Mouse (Mus musculus): ENCODE measurements around the gene Map3k13.
A peak's percentile ranks its signal among the peaks of the same experiment; 100 is the strongest.
"Not testable (repeated sequence)": the region's sequence is repeated elsewhere in the genome, so short reads cannot be mapped to it uniquely, and the experiment has no call there.

Map3k13 gene

DNA sequence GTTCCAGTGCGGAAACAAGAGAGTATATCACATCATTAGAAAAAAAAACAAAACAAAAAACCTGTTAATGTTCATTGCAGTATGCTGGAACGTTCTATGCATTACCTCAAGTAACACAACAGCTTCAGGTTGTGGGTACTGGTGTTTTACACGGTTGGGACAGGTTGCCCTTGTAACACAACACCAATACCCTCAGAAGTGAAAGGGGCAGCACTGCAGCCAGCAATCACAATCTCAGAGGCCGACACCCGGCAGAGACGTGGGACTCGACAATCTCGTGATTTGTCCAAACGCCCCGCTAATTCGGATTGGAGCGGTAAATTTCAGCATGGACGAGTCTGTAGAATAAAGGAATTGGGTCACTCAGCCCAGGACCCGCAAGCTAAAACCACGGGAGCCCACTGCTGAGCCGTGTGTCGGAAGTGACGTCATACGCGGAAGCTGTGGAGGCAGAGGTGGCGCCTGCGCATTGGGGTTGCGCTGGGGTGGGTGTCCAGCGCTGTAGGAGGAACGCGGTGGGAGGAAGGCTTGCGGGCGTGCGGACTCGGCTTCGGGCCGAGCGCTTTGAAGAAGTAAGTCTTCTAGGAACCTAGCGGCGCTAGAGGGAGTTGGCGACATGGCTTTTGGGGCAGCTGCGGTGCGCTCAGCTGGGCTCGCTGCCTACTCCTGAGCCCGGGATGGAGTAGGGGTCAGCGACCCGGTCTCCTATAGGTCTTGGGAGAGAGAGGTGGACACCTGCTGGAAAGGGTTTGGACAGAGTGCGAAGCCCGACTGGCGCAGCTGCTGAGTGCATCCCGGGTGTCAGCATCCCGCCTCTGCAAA lies at the start of gene Map3k13:
TSS of gene Map3k13 (plus strand) at position 472 of the 822 bp plus-strand sequence.
- DNase-seq (ENCODE audit: low spot score), result peak; percentile 94

DNA sequence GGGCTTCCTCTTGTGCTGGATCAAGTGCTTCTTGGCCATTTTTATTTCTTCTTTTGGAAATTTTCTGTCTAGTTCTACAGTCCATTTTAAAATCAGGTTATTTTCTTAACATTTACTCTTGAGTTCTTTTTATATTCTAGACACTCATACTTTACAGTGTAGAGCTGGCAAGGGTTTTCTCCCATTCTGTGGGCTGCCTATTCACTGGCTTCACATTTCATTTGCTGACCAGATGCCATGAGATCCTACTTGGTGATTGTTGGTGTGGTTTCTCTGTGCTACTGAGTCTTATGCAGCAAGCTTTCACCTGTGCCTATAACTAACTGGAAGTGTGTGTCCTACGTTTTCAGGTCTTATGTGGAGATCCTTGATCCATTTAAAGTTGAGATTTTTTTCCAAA lies 35.7 kb upstream of the Map3k13 start:
- DNase-seq (ENCODE audit: low spot score), result no peak

DNA sequence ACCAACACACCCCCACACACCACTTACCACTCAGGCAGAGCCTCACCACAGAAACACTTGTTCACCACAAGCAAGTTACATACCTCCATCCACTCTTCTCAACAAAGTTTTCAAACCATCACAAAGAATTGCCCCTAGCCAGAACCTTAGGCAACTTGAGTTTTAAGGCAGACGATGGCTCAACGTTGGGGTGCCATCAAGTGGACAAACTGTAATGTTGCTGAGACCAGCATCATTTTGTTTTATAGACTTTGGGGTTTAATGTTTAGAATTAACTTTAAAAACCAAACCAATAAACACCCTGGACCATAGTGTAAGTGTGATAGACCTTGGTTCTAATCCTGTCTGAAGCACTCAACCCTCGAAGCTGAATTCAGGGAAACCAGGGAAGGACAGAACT lies 25.9 kb upstream of the Map3k13 start:
- DNase-seq (ENCODE audit: low spot score), result no peak

DNA sequence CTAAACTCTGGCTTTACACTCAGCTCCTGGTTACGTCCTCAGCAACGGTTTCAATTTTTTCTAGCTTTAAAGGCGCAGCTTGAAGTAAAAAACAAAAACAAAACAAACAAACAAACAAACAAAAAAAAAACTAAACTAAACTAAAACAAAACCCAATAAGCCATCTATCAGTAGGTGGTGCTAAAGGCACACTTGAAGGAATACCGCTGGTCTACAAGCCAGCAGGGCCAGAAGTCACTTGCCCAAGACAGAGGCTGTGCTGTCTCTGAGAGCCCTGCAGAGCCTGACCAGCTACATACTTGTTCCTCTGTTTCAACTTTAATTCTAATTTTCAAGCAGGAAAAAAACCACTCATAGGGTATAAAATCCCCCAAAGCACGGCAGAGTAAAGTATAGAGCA lies 24.5 kb upstream of the Map3k13 start:
- DNase-seq (ENCODE audit: low spot score), result no peak

DNA sequence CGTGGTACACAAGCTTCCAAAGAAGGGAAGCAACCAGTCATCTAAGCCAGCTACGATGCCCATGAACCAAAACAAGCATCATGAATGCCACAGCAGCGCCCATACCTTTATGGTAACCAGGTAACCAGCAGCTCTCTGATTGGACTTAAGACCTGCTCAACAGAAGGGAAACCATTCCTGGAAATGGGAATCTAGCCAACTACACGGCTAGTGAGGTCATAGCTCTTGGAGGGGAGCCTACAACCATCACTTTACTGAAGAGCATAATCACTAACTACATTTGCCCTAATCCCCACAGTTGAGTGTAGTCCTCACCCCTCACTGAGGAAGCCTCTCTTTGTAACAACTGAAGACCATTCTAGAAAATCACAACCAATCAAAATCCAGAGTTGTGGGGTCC lies 19.4 kb upstream of the Map3k13 start:
- no peak for DNase-seq (ENCODE audit: low spot score)

DNA sequence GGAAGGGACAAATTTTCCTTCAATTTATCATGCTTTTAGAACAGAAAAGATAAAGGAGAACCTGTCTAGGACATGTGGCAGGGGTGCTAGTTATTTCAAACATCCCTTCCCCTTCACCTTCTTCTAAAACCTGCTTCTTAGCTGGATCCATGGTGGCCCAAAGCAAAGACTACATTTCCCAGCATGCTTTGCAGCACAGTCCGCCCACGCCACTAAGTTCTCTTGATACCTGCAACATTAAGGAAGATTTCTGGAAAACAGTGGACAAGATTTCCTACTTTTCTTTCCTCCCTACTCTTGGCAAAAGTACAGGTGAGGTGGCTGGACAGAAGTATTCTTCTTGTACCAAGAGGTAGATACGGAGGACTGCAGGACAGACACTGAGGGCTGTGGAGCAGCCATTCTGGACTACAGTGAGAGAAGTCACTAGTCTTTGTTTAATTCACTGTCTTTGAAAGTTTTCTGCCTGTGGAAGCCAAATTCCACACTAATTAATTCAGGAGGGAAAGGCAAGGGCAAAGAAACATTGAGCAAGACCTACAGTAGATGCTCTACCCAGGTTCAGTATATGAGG lies 15.8 kb upstream of the Map3k13 start:
- peak; percentile 15 for DNase-seq (ENCODE audit: low spot score)

DNA sequence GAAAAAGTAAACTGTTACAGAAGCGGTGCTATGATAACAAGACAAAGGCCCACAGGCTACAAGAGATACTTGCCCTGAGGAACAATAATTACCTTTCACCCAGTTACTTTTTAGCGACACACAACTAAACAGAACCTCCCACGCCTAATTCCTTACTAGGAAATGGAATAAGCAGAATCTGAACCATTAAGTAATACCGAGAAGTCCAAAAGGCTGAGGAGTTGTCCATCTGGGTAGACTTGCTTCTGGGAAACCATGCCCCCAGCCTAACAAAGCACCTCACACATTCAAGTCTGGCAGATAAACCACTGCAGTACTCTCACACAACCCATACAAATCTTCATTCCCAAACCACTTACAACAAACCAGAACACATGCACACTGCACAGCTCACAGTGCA lies 15.0 kb upstream of the Map3k13 start:
- DNase-seq (ENCODE audit: low spot score), result no peak

DNA sequence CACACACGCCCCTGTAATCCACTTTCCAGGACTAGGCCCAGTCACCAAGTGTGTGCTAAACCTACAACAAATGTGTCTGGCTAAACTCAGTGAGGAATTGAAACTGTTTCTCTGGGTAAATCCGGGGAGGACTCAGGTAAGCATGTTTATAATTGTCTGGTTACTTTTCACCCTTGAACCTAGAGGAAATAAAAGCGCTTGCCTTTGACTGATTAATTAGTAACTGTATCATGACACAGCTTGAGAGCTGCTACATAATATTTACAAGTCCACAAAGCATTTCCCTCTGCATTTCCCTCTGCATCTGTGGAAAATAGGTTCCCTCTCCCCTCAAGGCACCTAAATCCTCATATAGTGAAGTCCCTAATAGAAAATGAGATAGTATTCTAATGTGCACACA lies 12.9 kb upstream of the Map3k13 start:
- DNase-seq (ENCODE audit: low spot score), result no peak

DNA sequence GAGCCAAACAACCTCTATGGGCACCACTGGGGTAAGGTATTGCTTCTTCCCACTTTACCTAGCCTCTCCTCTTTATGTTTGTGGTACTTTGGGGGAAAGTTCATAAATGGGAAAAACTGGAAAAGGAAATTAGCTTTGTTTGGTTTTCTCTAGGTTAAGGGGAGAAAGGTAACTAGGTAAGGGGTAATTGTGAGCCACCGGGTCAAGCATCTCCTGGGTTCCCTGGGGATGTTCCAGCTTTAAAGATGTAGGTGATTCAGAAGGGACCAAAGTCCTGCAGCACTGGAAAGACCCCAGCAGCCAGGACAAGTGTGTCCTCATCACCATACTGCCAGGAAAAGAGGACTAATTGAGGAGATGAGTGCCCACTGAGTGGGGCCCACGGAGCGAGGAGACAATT lies 12.3 kb upstream of the Map3k13 start:
- no peak for DNase-seq (ENCODE audit: low spot score)

DNA sequence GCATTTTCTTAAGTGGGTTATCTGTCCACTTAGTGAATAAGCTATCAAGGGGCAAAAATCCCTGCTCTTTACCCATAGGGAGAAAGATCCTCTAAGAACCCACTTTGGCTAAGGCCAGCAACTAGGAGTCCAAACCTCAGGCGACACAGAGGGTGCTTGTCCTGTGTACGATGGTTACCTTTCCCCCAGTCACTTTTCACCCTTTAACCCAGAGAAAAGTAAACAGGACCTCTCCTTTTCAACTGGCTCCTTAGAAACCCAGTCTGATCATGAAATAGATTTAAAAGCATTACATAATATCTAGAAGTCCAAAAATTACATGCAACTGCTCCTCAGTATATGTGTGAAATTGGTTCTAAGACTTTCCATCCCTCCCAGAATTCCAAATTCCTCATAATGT lies 11.3 kb upstream of the Map3k13 start:
- DNase-seq (ENCODE audit: low spot score), result no peak

DNA sequence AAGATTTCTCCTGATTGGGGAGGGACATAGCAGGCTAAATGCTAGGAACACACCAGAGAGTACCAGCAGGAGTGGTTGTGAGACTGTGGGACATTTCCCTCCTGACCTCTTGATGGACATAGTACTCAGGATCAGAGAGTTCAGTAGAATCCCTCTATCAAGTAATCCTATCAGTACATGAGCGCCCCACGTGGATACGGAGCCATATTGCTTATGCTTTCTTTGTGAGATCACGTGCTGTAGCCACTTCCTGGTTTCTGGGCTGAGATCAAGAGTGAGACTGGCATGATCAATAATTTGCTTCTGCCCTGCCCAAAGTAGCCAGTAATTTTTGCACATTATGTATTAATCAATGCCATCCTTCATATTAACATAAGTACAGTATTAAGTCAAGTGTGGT lies 9.1 kb upstream of the Map3k13 start:
- no peak for DNase-seq (ENCODE audit: low spot score)

DNA sequence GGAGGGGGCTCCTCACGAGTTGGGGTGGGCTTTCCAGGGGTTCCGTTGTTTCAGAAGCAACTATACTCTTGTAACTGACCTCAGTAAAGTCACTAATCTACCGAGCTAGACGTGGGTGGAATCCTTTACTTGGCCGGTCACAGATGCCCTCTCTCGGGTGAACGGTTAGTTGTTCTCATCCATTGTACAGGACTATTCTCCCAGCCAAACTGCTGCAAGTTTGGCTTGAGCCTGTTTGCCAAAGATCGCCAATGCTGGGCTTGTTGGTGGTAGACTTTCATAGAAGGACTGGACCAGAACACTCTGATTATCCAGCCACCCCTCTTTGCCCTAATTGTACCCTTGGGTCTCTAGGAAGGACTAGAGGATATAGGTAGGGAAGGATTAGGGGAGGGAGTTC lies 7.8 kb upstream of the Map3k13 start:
- DNase-seq (ENCODE audit: low spot score), result no peak

DNA sequence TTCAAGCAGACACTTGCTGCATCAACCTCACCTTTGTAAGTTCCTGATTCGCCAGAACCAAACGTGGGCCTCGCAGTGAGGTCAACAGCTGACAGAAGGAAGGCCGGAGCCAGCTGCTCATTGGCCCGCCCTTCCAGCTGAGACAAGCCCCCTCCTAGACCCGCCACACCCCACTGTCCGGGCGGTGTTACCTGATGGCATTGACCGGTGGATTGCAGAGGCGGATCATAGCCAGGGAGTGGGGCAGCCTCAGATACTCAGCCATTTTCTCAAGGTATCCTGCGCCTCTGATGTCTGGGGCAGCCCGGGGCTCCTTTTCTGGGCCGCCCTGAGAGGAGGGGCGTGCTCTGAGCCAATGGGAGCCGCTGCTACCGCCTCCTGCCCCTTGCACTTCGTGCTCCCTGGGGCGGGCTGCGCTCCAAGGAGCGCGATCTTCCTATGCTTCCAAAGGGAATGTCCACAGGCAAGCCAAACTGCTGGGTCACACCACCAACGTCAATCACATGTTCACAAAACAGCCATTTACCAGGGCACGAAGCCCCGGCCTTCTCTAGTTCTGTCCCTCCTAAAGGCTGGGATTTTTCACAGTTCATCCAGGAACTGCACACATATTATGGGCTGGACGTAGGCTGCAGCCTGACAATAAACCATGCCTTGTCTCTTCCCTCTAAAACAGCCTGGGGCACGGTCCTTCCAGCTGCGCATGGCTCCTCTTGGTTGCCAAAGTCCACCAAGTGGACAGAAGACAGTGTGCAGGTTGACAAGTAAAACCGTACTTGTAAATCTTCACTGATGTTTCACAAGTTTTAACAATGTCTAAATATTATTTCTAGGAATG lies 6.4 kb upstream of the Map3k13 start, which contains the start of gene Ehhadh:
TSS of gene Ehhadh (minus strand) at position 292 of the 838 bp plus-strand sequence.
- peak; percentile 75 for DNase-seq (ENCODE audit: low spot score)

DNA sequence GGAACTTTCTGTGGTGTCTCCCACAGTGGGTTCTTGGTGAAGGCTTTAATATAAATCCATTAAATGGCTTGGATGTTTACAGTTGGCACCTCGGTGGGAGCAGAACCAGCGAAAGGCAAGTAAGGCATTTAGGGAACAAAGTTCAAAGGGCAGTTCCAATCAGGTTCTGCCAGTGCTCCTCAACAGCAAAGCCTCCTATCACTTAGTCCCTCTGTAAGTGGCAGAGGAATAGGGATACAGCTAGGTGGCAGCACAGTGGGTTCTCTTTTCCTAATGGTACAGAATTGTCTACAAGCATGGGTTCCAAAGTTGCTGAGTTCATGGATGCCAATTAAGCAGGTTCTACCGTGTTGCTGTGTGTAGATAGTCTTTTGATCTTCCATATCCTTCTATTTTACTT lies 5.6 kb upstream of the Map3k13 start:
- no peak for DNase-seq (ENCODE audit: low spot score)

DNA sequence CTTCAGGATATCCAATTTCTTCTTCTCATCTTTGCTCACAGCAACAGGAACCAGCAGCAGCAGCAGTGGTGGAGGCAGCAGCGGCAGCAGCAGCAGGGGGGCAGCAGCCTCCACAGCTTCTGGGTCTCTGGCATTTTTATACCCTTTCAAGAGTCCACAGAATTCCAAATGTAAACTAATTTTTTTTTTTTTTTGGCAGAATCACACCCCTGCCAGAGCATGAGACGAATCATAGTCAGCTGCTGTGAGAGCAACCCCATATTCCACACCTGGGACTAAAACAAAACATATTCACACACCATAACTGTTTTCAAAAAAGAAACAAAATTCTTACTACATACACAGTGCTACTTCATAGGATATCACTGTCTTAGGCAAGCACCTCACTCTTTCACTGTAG lies 5.0 kb upstream of the Map3k13 start:
- no peak for DNase-seq (ENCODE audit: low spot score)

DNA sequence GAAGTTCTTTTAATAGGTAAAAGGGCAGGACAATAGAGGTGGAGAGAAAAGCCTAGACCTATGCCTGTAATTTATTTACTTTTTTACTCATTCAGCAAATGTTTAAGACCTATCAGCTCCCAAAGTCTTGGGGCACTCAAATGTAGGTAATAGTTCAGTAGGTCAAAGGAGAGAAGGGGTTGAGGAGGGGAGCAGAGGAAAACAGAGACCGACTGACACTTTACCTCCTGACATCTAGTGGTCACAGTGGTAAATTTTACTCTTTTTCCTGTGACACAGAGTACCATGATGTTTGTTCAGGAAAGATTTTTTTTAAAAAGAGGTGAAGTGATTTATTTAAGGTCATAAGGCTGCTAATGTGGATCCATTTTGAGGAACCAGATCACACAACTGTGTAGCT lies 3.7 kb upstream of the Map3k13 start:
- DNase-seq (ENCODE audit: low spot score), result no peak

DNA sequence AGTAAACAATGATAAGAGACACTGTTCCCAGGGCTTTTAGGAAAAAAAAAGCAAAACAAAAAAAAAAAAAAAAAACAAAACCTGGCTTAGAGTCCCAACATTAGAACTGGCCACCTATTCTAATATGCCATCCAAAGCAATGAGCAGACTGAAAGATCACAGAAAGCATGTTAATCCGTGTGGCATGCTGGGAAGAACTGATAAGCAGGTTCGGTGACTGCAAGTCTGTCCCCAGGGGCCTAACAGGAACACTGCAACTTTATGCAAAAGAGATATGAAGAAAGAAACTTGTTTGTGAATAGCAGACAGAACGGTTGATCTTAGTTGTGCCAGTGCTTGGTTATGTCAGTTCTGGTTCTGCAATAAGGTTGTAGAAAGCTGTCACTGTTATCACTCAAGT lies 2.4 kb upstream of the Map3k13 start:
- no peak for DNase-seq (ENCODE audit: low spot score)

DNA sequence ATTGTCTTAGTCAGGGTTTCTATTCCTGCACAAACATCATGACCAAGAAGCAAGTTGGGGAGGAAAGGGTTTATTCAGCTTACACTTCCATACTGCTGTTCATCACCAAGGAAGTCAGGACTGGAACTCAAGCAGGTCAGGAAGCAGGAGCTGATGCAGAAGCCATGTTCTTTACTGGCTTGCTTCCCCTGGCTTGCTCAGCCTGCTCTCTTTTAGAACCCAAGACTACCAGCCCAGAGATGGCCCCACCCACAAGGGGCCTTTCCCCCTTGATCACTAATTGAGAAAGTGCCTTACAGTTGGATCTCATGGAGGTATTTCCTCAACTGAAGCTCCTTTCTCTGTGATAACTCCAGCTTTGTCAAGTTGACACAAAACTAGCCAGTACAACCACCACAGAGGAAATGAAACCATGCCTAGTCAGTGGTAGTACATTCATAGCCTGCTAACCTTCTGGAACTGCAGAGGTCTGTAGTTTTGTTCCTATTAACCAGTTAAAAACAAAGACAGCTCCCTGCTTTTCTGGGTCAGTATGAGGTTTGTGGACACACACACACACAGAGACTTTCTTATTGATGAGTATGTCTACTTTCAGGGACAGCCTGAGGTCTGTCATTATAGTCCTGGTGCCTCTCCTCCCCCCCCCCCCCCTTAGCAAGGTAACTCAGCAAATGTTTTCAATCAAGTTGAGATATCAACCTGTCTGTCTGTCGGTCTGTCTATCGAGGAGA lies 901 bp upstream of the Map3k13 start:
- DNase-seq (ENCODE audit: low spot score), result not testable (repeated sequence)

DNA sequence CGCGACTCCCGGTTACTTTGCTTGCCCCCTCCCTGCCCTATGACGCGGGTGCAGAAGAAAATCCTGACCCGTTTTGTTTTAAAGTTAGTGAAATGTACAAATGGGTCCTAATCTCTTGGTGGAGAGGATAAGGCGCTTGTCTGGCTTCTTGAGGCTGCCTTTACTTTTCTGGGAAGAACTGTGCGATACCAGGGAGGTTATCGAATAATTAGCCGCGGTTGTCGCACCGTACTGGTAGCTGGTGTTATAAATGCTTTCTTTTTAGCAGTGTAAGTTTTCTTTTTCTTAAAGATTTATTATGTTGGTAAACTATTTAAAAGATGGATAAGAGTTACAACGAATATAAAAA lies 525 bp downstream of the Map3k13 start:
- no peak for DNase-seq (ENCODE audit: low spot score)

DNA sequence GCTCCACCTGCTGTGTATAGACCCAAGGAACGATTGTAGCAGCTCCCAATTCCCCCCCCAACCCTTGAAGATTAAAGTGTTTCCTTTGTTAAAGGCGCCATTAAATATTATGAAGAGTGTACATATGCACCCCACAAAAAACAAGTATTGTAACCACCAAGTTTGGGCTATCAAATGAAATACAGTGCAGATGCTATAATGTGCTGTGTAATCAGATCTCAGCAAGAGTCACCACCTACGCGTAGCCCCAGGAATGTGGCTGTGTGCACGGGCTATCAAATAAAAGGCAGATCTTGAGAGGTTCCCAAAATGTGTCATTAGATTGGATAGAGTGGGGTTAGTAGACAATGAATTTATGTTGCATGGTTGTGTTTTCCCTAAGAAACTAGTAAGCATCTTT lies 925 bp downstream of the Map3k13 start:
- DNase-seq (ENCODE audit: low spot score), result no peak

DNA sequence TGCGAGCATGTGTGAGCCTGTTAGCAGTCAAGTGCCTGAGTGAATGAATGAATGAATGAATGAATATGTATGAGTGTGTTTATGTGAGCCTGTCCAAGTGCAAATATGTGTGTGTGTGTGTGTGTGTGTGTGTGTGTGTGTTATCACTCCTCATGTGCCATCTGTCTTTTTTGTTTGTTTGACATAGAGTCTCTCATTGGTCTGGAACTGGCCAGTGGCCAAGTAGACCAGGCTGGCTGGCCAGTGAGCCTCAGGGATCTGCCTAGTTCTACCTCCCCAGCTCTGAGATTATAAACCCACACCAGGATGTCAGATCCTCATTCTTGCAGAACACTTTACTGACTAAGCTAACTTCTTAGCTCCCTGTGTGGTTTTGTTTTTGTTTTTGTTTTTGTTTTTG lies 10.1 kb downstream of the Map3k13 start:
- DNase-seq (ENCODE audit: low spot score), result no peak

DNA sequence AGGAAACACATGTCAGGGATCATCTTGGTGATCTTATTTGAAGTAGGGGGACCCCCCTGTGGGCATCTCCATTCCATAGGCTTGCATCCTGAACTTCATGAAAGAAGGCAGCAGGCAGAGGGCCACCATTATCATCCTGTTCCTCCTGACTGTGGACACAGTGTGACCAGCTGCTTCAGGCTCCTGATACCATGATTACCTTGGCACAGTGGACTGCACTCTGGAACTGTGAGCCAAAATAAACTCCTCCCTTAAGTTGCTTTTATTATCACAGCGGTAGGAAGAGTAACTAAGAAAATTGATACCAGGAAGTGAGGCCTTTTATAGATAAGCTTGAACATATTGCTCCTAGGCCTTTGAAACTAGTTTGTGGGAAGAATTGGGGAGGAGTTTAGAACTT lies 12.7 kb downstream of the Map3k13 start:
- no peak for DNase-seq (ENCODE audit: low spot score)
